In the genomic region with DNA sequence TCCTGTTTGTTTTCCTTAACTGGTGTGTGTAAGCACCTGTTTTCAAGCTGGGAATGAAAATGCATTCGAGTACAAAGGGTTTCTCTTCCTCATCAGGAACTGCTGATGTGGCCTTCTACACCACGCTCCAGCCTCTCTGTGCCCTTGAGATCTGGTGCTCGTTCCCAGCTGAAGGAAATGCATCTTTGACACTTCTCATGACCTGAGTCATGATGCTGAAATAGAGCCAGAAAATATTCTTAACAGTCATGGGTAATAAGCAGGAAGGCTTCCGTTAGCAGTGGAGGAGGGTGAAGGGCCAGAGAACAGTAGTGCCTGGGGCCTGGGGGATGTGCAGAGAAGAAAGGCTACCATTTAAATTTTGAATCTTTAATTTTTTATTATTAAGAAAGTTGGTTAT, we compare ENCODE assay signal across 13 mouse cellular contexts.
DNase-seq lines count a peak whose midpoint lies in the region; ATAC-seq and TF ChIP-seq lines count a peak whose summit lies in the region.
"Had no signal": no experiment of that assay in that cellular context is flagged by ENCODE, and none has a peak within 500 bp of the region (broad histone marks: within the 10 kb centered on the region; RNA-seq: fewer than 3 reads in every experiment).

No protein-coding gene starts in this region.

- no peaks in the 10 kb centered on the region for H3K27me3 ChIP-seq in liver, adult 2 months (ENCODE audit: control insufficient read depth, insufficient read depth, low read length)
- peaks cover 23% of the 10 kb centered on the region for H3K27me3 ChIP-seq in liver, embryonic 12.5 days (replicated peaks)
- peaks cover 3% of the 10 kb centered on the region; the same call in 1 of the 2 replicates for H3K27me3 ChIP-seq in hindbrain, embryonic 11.5 days (ENCODE audit: control insufficient read depth, insufficient read depth, low read length)
- H3K27me3 ChIP-seq in forebrain, embryonic 13.5 days: peaks cover 57% of the 10 kb centered on the region
- H3K27me3 ChIP-seq: embryonic facial prominence, embryonic 15.5 days had no signal

- no peak overlapping the region for H3K4me3 ChIP-seq in liver, adult 2 months (ENCODE audit: insufficient read depth, low read depth, low read length)
- H3K4me3 ChIP-seq in liver, embryonic 12.5 days: no peak overlapping the region
- no peak overlapping the region for H3K4me3 ChIP-seq in hindbrain, embryonic 11.5 days (ENCODE audit: low read depth, low read length)
- no peak overlapping the region for H3K4me3 ChIP-seq in forebrain, embryonic 13.5 days
- H3K4me3 ChIP-seq: embryonic facial prominence, embryonic 15.5 days had no signal

- peaks cover 2% of the 10 kb centered on the region; the same call in 1 of the 2 replicates for H3K4me1 ChIP-seq in liver, adult 2 months (ENCODE audit: control insufficient read depth, insufficient read depth, low read length)
- H3K4me1 ChIP-seq in liver, embryonic 12.5 days: peaks cover 19% of the 10 kb centered on the region; the same call in 1 of the 2 replicates
- H3K4me1 ChIP-seq in hindbrain, embryonic 11.5 days (replicated peaks; ENCODE audit: control insufficient read depth, insufficient read depth, low read length): peaks cover 10% of the 10 kb centered on the region
- peaks cover 22% of the 10 kb centered on the region for H3K4me1 ChIP-seq in forebrain, embryonic 13.5 days

- WGBS in liver, adult 2 months: 62% methylated on average over 4 of the region's 4 CpGs
- WGBS in liver, embryonic 12.5 days (ENCODE audit: insufficient replicate concordance): 58% methylated on average over 4 of the region's 4 CpGs
- WGBS in hindbrain, embryonic 11.5 days: 63% methylated on average over 4 of the region's 4 CpGs
- WGBS in forebrain, embryonic 13.5 days: 78% methylated on average over 4 of the region's 4 CpGs

- H3K9ac ChIP-seq in liver, adult 2 months (ENCODE audit: low read depth, low read length): no peak overlapping the region
- no peak overlapping the region for H3K9ac ChIP-seq in liver, embryonic 12.5 days
- no peak overlapping the region for H3K9ac ChIP-seq in hindbrain, embryonic 11.5 days (ENCODE audit: low read depth, low read length)
- no peak overlapping the region for H3K9ac ChIP-seq in forebrain, embryonic 13.5 days
- H3K9ac ChIP-seq: embryonic facial prominence, embryonic 15.5 days had no signal

- peak; percentile 10 for DNase-seq in embryo, embryonic 10 days (ENCODE audit: low spot score)
- DNase-seq in embryo, embryonic 10.5 days (ENCODE audit: low spot score): no peak
- peak; percentile 58 for DNase-seq in liver, adult 2 months (ENCODE audit: extremely low read depth, low read depth, low spot score)
- DNase-seq in adrenal gland, postnatal 14 days: peak; percentile 60
- peak; percentile 43 to 75 for DNase-seq in kidney, postnatal 25 days
- DNase-seq in hindbrain, embryonic 11.5 days (ENCODE audit: low spot score): no peak
- DNase-seq: B cell, adult 2 months; cerebellum, adult 11-12 months; thymus, postnatal 14 days had no signal

- H3K4me2 ChIP-seq in liver, embryonic 12.5 days: no peak overlapping the region
- no peak overlapping the region for H3K4me2 ChIP-seq in hindbrain, embryonic 11.5 days (replicated peaks; ENCODE audit: low read depth, low read length)
- H3K4me2 ChIP-seq in forebrain, embryonic 13.5 days: no peak overlapping the region
- H3K4me2 ChIP-seq: embryonic facial prominence, embryonic 15.5 days had no signal

- no peak for TF ChIP-seq POLR2A in liver, adult 2 months (IDR thresholded peaks at IDR 0.05; ENCODE audit: extremely low read depth, insufficient read depth, low read length)

- no peak for TF ChIP-seq CTCF in liver, adult 2 months (IDR thresholded peaks at IDR 0.05; ENCODE audit: low read depth, low read length)

- H3K36me3 ChIP-seq in liver, adult 2 months (ENCODE audit: control insufficient read depth, insufficient read depth, low read length): no peaks in the 10 kb centered on the region
- no peaks in the 10 kb centered on the region for H3K36me3 ChIP-seq in liver, embryonic 12.5 days
- no peaks in the 10 kb centered on the region for H3K36me3 ChIP-seq in hindbrain, embryonic 11.5 days (ENCODE audit: control insufficient read depth, insufficient read depth, low read length)
- H3K36me3 ChIP-seq in forebrain, embryonic 13.5 days (ENCODE audit: poor library complexity, severe bottlenecking): no peaks in the 10 kb centered on the region
- H3K36me3 ChIP-seq: embryonic facial prominence, embryonic 15.5 days had no signal

- no peak overlapping the region for H3K27ac ChIP-seq in liver, adult 2 months (replicated peaks; ENCODE audit: insufficient read depth, low read depth, low read length)
- no peak overlapping the region for H3K27ac ChIP-seq in liver, embryonic 12.5 days
- H3K27ac ChIP-seq in hindbrain, embryonic 11.5 days (ENCODE audit: low read depth, low read length): no peak overlapping the region
- H3K27ac ChIP-seq in forebrain, embryonic 13.5 days: no peak overlapping the region
- H3K27ac ChIP-seq: embryonic facial prominence, embryonic 15.5 days had no signal

- no peak for ATAC-seq in liver, embryonic 12.5 days
- no peak for ATAC-seq in hindbrain, embryonic 11.5 days (ENCODE audit: low FRiP score)
- ATAC-seq in forebrain, embryonic 13.5 days: no peak
- ATAC-seq: intestine, postnatal 0 days had no signal

- no peaks in the 10 kb centered on the region for H3K79me2 ChIP-seq in liver, adult 2 months (ENCODE audit: control insufficient read depth, insufficient read depth, low read length)

- no peaks in the 10 kb centered on the region for H3K9me3 ChIP-seq in liver, embryonic 12.5 days (replicated peaks)
- no peaks in the 10 kb centered on the region for H3K9me3 ChIP-seq in hindbrain, embryonic 11.5 days (ENCODE audit: control insufficient read depth, low read length)
- no peaks in the 10 kb centered on the region for H3K9me3 ChIP-seq in forebrain, embryonic 13.5 days (replicated peaks)
- H3K9me3 ChIP-seq: embryonic facial prominence, embryonic 15.5 days had no signal

Comparison
In these comparisons a context has a peak if more than half of its experiments do, and no peak if none do; other contexts are left out.
1. DNase-seq: peak in embryo, embryonic 10 days (single experiment), liver, adult 2 months (single experiment), adrenal gland, postnatal 14 days (single experiment) and kidney, postnatal 25 days (2 of 2); none in embryo, embryonic 10.5 days (single experiment) and hindbrain, embryonic 11.5 days (single experiment).